Mouse (Mus musculus) CH12.LX (cell line): ENCODE measurements at regions not wholly inside any gene's neighbourhood (a gene's known extent, or its start where the extent isn't known, plus 50 kb on each side); places are given as distances from the start of the nearest gene placed in this dataset.

Experiments used
- DNase-seq: peaks from one replicate; pipeline ENCODE4 v3.0.0-alpha.2; 2013; ENCODE audit errors: extremely low read depth
- H3K27ac ChIP-seq: 2 replicates; pipeline ENCODE4 v1.5.1; 2012; ENCODE audit warnings: low read depth, mild to moderate bottlenecking, control low read depth, moderate library complexity; ENCODE audit not compliant: insufficient read depth
- H3K27me3 ChIP-seq: replicated peaks from 2 replicates; pipeline ENCODE3; 2012; ENCODE audit warnings: inconsistent platforms
- H3K36me3 ChIP-seq, 2 experiments: replicated peaks in 1 of 2; 2 replicates each; pipeline versions ENCODE3 to v1.6.1; 2012; ENCODE audit warnings: inconsistent platforms in 1 of 2, low read length in 1 of 2, mild to moderate bottlenecking in 1 of 2, mixed read lengths in 1 of 2, moderate library complexity in 1 of 2; ENCODE audit not compliant: control insufficient read depth in 1 of 2, insufficient read depth in 1 of 2
- H3K4me1 ChIP-seq, 2 experiments: 2 replicates each; pipeline ENCODE4 v1.6.1; 2012; ENCODE audit warnings: inconsistent platforms in 1 of 2, moderate library complexity in 1 of 2; ENCODE audit not compliant: insufficient read depth in 2 of 2, control insufficient read depth in 1 of 2
- H3K4me2 ChIP-seq: 2 replicates; pipeline ENCODE4 v1.6.1; 2012; ENCODE audit warnings: low read depth, mild to moderate bottlenecking, control low read depth; ENCODE audit not compliant: poor library complexity, insufficient read depth, severe bottlenecking
- H3K4me3 ChIP-seq, 3 experiments: fragments of 150-350 bp in 1 of 3; sonication (generic) in 1 of 3; replicated peaks in 1 of 3; 2 replicates each; pipeline versions ENCODE3 to v1.5.1; 2011 to 2012; ENCODE audit warnings: low read depth in 2 of 3, low read length in 2 of 3, mild to moderate bottlenecking in 2 of 3, moderate library complexity in 2 of 3, control low read depth in 1 of 3, improper control_type of control experiment in 1 of 3, inconsistent platforms in 1 of 3, mixed read lengths in 1 of 3; ENCODE audit not compliant: poor library complexity in 1 of 3
- H3K79me2 ChIP-seq: replicated peaks from 2 replicates; pipeline ENCODE4 v1.6.1; 2012; ENCODE audit warnings: mild to moderate bottlenecking, moderate library complexity; ENCODE audit not compliant: control insufficient read depth, poor library complexity, insufficient read depth, severe bottlenecking; ENCODE audit errors: extremely low read depth
- H3K9ac ChIP-seq: 2 replicates; pipeline ENCODE4 v1.6.1; 2012; ENCODE audit warnings: low read depth, mild to moderate bottlenecking, control low read depth, moderate library complexity; ENCODE audit not compliant: insufficient read depth
- H3K9me3 ChIP-seq: replicated peaks from 2 replicates; pipeline ENCODE3; 2012; ENCODE audit warnings: low read length, inconsistent platforms, mixed read lengths
- BHLHE40 ChIP-seq: IDR thresholded peaks from 2 replicates; pipeline ENCODE4 v1.6.1; 2011; ENCODE audit warnings: mild to moderate bottlenecking, low read depth, low read length, improper control_type of control experiment
- CHD1 ChIP-seq: IDR thresholded peaks from 2 replicates; pipeline ENCODE4 v1.6.1; 2012; ENCODE audit warnings: low read depth, low read length, improper control_type of control experiment, inconsistent platforms
- CTCF ChIP-seq, 2 experiments: IDR thresholded peaks in 1 of 2; conservative IDR thresholded peaks in 1 of 2; 2 replicates each; pipeline ENCODE4 v1.5.1; 2011 to 2012; ENCODE audit warnings: low read depth in 2 of 2, low read length in 2 of 2, improper control_type of control experiment in 1 of 2, inconsistent platforms in 1 of 2, mild to moderate bottlenecking in 1 of 2, moderate library complexity in 1 of 2
- JUN ChIP-seq: IDR thresholded peaks from 2 replicates; pipeline ENCODE4 v1.6.1; 2011; ENCODE audit warnings: low read depth, mild to moderate bottlenecking, low read length, improper control_type of control experiment, moderate library complexity; ENCODE audit not compliant: insufficient read depth
- KAT2A ChIP-seq: IDR thresholded peaks from 2 replicates; pipeline ENCODE4 v1.6.1; 2012; ENCODE audit warnings: low read length, improper control_type of control experiment, inconsistent platforms; ENCODE audit not compliant: insufficient replicate concordance
- MAFK ChIP-seq: IDR thresholded peaks from 2 replicates; pipeline ENCODE4 v1.6.1; 2011; ENCODE audit warnings: low read length, improper control_type of control experiment; ENCODE audit not compliant: insufficient replicate concordance
- RAD21 ChIP-seq: IDR thresholded peaks from 2 replicates; pipeline ENCODE4 v1.6.1; 2011; ENCODE audit warnings: low read depth, mild to moderate bottlenecking, low read length, improper control_type of control experiment, moderate library complexity
- SMC3 ChIP-seq: IDR thresholded peaks from 2 replicates; pipeline ENCODE4 v1.6.1; 2011; ENCODE audit warnings: low read depth, low read length, improper control_type of control experiment
- dilution Hi-C: fragments of 300-500 bp; cut with MboI; formaldehyde crosslinking; loops from 2 replicates; pipeline ENCODE4 v1.14.3; 2020; ENCODE audit warnings: low sequenced_read_pairs; ENCODE audit not compliant: extremely low pct_unique_long_range_greater_than_20kb, extremely low pct_ligation_motif_present
- in situ Hi-C: fragments of 300-500 bp; cut with MboI; formaldehyde crosslinking; loops from 3 replicates; pipeline ENCODE4 v1.14.3; 2019; ENCODE audit warnings: low sequenced_read_pairs, low pct_ligation_motif_present, low pct_unique_long_range_greater_than_20kb, mixed read lengths

GRCm38 (mm10) chr2:147932494-147932893 is 114.3 kb downstream of the Foxa2 start:
- Histone ChIP-seq H3K4me1 (no peaks in the 10 kb centered on the region), H3K27me3 (peaks cover 47% of the 10 kb centered on the region), H3K36me3 (no peaks in the 10 kb centered on the region), H3K79me2 (no peaks in the 10 kb centered on the region), H3K4me2 (no peak overlapping the region), H3K9ac (no peak overlapping the region), H3K4me3 (no peak overlapping the region), H3K9me3 (no peaks in the 10 kb centered on the region), H3K27ac (no peak overlapping the region)
- no peak for DNase-seq
- dilution Hi-C loops, result no loop called here
- in situ Hi-C loops, result no loop called here
- TF ChIP-seq JUN, result no peak

GRCm38 (mm10) chr2:147929031-147929711 is 117.6 kb downstream of the Foxa2 start:
- Histone ChIP-seq H3K27ac (no peak overlapping the region), H3K36me3 (no peaks in the 10 kb centered on the region), H3K27me3 (peaks cover 39% of the 10 kb centered on the region), H3K4me3 (no peak overlapping the region), H3K9ac (no peak overlapping the region), H3K4me2 (no peak overlapping the region), H3K4me1 (no peaks in the 10 kb centered on the region), H3K9me3 (no peaks in the 10 kb centered on the region), H3K79me2 (no peaks in the 10 kb centered on the region)
- dilution Hi-C loops (no loop called here), in situ Hi-C loops (no loop called here)
- TF ChIP-seq MAFK (no peak), KAT2A (no peak), CHD1 (no peak), JUN (no peak), BHLHE40 (no peak), RAD21 (no peak)
- DNase-seq, result no peak

DNA sequence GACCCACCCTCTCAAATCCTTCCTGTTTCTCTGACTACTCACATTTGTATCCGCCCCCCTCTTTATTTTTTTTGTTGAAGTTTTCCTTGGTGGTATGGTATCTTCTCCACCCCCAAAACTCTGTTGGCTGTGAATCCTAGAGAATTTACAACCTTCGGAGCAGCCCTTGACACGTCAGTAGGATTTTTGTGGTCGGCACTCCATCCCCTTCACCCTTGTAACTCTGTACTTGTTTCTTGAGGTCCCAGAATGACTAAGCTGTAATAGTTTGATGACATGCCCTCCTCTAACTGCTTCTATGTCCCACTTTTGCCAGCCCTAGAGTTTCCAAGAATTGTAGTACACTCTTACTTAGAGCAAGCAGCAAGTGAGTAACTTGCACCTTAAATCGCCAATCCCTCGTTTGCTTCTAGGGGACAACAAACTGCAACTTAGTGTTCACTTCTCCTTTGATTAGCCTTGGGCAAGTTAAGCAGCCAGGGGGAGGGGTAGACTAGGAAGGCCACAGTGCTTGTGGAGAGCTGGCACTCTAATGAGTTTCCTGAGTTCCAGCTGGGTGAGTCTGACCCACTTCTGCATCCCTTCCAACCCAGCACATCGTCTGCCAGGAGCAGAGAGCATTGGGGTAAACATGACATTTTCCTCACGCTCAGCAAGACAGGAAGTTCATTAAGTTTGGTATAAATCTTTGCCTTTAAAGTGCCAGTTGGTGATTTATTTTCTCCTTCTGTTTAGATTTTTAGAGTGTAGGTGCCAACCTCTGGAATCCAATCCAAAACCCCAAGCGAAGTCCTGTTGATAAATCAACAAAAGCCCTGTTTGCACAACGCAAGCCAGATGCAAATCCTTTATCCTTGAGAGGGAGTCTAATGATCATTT is 118.7 kb downstream of the Foxa2 start:
- no peaks in the 10 kb centered on the region for H3K79me2 ChIP-seq
- no peak overlapping the region for H3K4me3 ChIP-seq
- H3K9me3 ChIP-seq, result no peaks in the 10 kb centered on the region
- in situ Hi-C loops, result no loop called here
- no peak for DNase-seq
- no peak overlapping the region; the same call in 1 of the 2 replicates for H3K4me2 ChIP-seq
- no peak overlapping the region for H3K27ac ChIP-seq
- TF ChIP-seq CTCF (conservative IDR thresholded peaks at IDR 0.05 in 1 of 2, IDR thresholded peaks at IDR 0.05 in 1 of 2; ENCODE audit: low read depth in 2 of 2, low read length in 2 of 2) (no peak), SMC3 (no peak)
- TF ChIP-seq, all 38 proteins: peak for 0
- Histone ChIP-seq H3K4me1 (no peaks in the 10 kb centered on the region), H3K36me3 (no peaks in the 10 kb centered on the region), H3K27me3 (peaks cover 36% of the 10 kb centered on the region), H3K9ac (no peak overlapping the region)
- dilution Hi-C loops, result no loop called here
